Mouse (Mus musculus): ENCODE results near the gene Nup160. TPM values are rescaled to one million over a fixed set of nuclear protein-coding genes. Genes with fewer than 3 reads are reported as not detected.

Nup160 gene
- total RNA-seq, 2 experiments from 2014 or later = 18.2 to 20.7 TPM

DNA sequence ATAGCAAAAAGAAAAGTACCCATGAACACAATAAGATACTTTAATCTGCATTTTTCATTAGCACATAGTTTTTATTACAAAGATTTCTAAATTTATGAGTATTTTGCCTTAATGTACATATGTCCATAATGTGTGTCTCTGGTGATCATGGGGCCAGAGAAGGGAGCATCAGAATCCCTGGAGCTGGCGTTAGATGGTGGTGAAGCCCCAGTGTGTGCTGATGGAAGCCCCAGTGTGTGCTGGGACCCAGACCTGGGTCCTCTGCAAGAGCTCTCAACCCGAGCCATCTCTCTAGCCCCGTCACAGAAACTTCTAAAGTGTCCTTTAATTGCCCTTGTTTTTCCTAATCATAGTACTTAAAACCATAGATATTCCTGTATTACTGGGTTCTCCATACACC is 62.3 kb downstream of the Nup160 start:
- DNase-seq (ENCODE audit: low spot score in 2 of 2) = no peak
- intact Hi-C loops (cut with DNase I) = no loop called here

DNA sequence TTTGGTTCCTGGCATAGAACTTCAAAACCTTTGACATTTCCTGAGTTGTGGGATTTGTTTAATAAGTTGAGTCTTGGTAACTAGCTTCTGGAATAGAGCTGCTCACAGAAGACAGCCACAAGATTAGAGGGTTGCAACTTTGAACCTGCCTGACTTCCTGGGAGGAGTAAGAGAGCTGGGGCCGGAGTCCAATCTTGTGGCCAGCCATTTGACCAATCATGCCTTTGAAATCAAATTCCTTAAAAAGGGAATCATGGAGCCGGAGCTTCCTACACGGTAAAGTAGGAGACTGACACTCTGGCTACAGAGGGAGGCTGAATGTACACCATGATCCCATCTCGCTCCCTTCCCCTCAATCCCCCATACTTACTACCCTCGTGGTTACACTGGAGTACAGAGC is 62.9 kb downstream of the Nup160 start:
- intact Hi-C loops (cut with DNase I) = no loop called here
- no peak for DNase-seq (ENCODE audit: low spot score in 2 of 2)

DNA sequence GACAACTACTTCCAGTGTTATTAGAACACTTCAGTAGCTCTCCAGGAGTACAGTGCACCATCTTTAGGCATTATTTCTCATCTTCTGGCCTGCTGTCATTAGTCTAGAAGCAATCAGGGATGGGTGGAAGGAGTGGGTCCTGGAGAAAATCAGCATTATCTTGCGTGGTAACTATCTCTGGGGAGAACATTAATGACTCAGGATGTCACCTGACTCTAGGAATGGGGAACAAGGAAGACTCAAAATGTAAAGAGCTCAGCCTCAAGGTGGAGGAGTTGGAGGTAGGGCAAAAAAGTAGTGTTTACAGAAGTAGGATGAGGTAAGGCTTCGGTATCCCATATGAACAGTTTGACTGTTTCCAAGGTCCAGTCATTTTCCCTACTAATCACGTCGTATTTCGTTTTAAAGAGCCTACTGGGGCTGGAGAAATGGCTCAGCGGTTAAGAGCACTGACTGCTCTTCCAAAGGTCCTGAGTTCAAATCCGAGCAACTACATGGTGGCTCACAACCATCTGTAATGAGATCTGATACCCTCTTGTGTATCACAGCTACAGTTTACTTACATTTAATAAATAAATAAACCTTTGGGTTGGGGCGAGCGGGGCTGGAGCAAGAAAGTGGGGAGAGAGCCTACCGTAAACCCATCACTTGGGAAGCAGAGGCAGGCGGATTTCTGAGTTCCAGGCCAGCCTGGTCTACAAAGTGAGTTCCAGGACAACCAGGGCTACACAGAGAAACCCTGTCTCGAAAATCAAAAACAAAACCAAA is 67.5 kb downstream of the Nup160 start:
- DNase-seq (ENCODE audit: low spot score in 2 of 2) = no peak
- intact Hi-C loops (cut with DNase I) = no loop called here

DNA sequence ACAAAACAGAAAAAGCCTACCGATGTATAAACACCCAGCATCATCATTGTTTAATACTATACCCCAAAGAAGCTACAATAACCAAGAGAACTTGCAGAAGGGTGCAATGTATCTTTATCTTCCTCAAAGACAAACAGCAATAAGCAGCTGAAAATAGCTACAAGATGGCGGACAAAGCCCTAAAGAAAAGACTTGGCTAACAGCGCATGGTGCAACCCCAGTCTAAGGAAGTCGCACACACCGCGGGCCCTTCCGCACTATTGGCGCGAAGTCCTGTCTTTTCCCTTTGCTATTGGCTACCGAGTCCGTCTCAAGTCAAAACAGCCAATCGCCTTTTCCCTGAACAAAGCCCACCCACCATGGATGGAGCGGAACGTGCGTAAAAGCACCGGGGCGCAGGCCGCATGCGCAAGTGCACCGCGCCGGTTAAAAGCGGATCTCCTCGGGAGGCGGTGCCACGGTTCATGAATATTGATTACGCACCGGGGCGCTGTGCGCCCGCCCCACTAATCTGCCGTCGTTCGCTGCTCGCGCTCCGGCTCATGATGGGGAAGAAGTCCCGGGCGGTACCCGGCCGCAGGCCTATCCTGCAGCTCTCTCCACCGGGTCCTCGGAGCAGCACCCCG is 68.2 kb downstream of the Nup160 start, which contains the start of gene Fnbp4:
TSS of gene Fnbp4 (plus strand) at position 318 of the 626 bp plus-strand sequence.
- peak; percentile 98 to 100 for DNase-seq (ENCODE audit: low spot score in 2 of 2)
- intact Hi-C loops (cut with DNase I) = no loop called here

DNA sequence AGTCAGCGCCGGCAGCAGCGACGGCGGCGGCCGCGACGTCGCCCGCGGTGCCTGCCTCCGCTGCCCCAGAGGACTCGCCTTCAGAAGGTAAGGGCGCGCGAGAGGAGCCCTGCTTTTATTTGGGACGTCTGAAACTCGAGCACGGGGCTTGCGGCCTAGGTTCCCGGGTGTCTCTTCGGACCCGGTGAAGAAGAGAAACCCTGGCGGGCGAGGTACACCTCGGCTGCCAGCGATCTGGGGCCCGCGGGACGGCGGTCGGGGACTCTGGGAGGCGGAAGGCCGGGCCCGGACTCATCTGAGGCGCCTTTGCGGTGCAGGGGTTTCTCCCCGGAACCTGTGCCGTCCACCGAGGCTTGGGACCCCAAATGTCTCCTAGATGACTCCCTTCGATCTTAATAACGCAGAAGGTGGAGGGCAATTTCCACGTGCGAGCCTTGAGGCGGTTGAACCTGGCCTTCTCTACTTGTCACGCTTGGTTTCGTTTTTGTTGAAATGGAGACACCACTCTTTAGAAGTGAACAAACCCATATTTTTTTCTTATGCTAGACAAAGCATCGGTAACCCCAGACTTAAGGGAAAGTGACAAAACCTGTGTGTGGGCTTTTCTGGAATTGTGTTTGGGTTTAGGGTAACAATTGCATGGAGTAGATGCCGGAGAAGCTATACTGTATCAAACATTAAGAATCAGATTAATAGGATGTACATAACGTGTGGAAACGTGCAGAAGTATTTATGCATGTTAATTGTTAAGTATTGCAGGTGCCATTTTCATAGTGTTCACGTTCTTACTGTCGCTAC is 68.9 kb downstream of the Nup160 start:
- intact Hi-C loops (cut with DNase I) = no loop called here
- DNase-seq (ENCODE audit: low spot score in 2 of 2) = no peak

DNA sequence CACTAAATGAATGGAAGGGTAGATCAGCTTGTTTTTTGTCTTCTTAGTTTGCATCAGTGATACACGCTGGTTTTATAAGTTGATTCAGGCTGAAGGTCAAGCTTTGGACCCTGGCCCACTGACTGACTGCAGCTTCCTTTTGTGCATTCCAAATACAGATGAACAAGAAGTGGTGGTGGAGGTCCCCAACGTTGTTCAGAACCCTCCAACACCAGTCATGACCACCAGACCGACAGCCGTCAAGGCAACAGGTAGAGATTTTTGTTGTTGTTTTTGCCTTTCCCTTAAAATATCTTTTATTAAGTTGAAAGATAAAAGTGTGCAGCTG is 69.5 kb downstream of the Nup160 start:
- DNase-seq (ENCODE audit: low spot score in 2 of 2) = no peak
- intact Hi-C loops (cut with DNase I) = no loop called here

DNA sequence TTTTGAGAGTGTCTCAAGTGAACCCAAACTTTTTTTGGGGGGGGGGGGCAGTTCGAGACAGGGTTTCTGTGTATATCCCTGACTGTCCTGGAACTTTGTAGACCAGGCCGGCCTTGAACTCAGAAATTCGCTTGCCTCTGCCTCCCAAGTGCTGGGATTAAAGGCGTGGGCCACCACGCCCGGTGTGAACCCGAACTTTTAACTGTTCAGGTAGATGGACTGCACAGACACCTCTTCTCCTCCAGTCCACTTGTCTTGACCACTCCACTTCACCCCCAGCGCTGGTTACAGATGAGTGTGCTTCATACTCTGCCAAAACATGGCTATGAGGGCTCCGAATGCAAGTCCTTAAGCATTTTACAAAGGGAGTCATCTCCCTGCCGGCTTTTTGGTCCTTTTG is 70.1 kb downstream of the Nup160 start:
- intact Hi-C loops (cut with DNase I) = no loop called here
- DNase-seq (ENCODE audit: low spot score in 2 of 2) = no peak

DNA sequence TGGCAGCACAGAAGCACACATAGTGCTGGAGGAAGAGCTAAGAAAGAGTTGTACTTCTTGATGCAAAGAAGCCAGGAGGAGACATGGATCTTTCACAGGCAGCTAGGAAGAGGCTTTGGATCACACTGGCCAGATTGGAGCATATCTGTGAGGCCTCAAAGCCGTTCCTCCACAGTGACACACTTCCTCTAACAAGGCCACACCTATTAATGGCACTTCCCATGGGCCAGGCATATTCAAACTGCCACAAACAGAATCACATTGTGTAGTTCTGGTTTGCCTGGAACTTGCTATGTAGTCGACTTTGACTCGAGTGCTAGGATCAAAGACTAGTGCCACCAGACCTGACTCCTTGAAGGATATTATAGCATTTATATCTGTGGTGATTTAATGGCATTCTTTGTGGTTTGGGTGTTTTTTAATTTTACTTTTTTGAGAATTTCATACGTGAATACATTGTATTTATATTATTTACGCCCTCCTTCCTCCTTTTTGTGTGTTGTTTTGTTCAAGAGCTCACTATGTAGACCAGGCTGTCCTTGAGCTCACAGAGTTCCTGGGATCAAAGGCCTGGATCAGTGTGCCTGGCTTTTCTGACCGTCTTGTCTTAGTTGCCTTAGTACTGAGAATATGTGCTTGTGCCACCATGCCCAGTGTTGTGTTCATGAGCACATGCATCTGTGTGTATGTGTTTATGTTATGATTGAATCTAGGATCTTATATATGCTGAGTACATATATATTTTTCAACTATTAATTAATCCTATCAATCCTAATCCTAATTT is 72.9 kb downstream of the Nup160 start:
- intact Hi-C loops (cut with DNase I) = no loop called here
- no peak for DNase-seq (ENCODE audit: low spot score in 2 of 2)

DNA sequence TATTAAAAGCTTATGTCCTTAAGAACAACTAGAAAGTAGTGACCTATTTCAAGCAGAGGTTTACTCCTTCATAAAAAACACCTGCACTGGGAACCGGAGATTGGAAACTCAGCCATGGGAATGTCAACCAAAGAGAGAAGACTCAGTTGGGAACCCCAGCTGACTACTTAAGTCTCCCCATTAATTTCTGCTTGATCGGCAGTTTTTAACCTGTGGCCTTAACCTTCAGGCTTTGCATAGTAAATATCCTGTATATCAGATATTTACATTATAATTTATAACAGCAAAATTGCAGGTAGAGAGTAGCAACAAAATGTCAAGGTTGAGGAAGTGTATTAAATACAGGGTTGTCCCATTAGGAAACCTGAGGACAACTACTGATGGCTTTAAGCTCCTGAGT is 76.5 kb downstream of the Nup160 start:
- no peak for DNase-seq (ENCODE audit: low spot score in 2 of 2)
- intact Hi-C loops (cut with DNase I) = no loop called here

DNA sequence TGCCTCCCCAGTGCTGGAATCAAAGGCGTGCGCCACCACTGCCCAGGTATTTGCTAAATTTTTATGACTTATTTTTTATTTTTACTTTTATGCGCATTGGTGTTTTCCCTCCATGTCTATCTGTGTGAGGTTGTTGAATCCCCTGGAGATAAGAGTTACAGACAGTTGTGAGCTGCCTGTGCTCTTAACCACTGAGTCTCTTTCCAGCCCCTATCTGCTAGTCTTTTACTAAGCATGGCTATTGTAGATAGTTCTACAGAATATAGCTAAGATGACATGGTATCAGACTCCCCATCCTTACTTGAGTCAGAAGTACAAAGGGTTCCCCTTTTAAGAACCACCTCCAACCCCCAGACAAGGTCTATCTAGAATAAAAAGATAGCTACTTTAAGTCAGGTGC is 77.2 kb downstream of the Nup160 start:
- DNase-seq (ENCODE audit: low spot score in 2 of 2) = no peak
- intact Hi-C loops (cut with DNase I) = no loop called here

DNA sequence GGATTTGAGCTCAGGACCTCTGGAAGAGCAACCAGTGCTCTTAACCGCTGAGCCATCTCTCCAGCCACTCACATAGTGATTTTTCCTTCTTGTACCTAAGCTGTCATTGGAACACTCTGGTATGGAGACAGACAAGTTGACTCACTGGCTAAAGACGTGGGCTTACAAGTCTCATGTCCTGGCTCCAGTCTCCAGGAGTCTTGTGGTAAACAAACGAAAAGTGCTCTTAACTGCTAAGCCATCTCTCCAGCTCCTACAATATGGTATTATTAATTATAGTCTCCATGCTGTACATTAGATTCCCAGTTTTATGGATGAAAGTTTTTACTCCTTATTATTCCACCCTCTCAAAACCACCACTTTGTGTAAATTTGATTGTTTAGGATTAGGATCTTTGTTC is 88.1 kb downstream of the Nup160 start:
- intact Hi-C loops (cut with DNase I) = loop anchor here (5.0 kb wide), 1 partner anchor 63 kb away; no protein-coding TSS in a partner anchor
- no peak for DNase-seq (ENCODE audit: low spot score in 2 of 2)

DNA sequence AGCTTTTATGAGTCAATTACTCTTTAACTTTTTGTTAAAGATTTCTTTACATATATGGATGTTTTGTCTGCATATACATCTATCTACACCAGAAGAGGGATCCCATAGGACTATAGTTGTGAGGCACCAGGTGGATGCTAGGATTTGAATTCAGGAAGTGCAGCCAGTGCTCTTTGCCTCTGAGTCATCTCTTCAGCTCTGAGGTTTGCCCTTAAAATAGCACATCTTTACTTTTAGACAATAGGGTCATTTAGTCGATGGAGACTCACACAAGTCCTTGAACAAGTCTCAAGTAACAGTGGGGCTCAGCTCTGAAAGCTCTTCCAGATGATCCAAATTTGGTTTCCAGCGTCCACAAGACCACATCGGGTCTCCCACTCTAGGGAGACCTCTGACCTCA is 104.3 kb downstream of the Nup160 start:
- intact Hi-C loops (cut with DNase I) = loop anchor here (5.0 kb wide), 1 partner anchor 61 kb away; no protein-coding TSS in a partner anchor
- no peak for DNase-seq (ENCODE audit: low spot score in 2 of 2)

DNA sequence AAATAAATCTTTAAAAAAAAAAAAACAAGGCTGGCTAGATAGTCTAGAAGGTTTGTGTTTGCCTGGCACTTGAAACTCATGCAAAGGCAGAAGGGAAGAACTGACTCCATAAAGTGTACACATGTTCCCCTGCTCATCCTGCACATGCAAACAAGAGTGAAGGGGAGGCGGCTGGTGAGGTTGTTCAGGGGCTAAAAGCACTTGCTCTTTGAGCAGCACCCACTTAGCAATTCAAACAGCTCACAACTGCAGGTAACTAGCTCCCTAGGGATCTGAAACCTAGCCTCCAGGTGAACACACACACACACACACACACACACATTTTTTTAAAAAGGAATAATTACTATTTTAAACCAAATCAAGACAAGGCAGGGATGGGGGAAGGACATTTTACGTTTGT is 104.9 kb downstream of the Nup160 start:
- intact Hi-C loops (cut with DNase I) = loop anchor here (5.0 kb wide), 1 partner anchor 60 kb away; no protein-coding TSS in a partner anchor
- DNase-seq (ENCODE audit: low spot score in 2 of 2) = no peak

DNA sequence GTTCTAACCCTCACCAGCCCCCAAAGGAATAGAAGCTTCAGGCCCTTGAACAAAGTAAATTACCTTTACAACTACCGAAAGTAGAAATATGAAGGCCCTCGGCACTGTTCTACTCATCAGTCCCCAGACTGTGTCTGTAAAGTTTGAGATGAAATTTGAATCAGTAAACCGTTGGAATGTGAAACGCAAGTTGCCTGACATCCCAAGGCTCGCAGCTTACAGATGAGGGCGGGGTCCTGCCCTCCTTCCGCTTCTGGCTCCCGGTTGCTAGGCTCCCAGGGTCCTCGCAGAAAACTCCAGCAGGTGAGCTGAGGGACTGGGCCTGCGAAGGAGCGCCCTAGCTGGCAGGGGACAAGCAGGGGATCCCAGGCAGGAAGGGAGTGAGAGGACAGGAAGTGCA is 105.4 kb downstream of the Nup160 start, which contains the start of gene Agbl2:
TSS of gene Agbl2 (plus strand) at position 270 of the 400 bp plus-strand sequence.
- no peak for DNase-seq (ENCODE audit: low spot score in 2 of 2)
- intact Hi-C loops (cut with DNase I) = loop anchor here (5.0 kb wide), 1 partner anchor 60 kb away; no protein-coding TSS in a partner anchor

DNA sequence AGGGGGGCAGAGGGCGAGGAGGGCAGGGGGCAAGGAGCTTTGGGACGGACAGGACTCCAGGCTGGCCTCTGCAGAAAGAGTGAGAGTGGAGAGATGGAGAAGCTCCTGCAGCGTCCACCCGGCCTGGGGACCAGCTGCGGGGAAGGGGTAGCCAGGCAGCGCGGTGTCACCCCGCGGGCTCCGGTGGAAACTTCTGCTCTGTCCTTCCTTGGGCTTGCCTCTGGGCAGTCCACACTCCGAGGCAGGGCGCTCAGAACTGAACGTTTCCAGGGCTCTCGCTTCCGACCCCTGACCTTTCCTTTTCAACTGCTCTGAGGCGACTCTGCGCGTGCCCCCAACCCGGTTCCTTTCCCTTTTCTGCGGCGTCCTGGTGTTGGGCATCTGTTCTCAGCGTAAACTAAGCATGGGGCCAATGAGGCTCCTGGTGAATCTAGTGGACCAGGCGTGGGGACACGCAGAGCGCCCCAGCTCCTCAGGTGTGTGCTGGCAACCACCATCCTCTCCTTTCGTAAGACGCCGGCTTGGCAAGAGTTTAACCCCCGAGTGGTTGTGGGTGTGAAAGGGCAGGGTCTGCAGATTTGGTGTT is 106.0 kb downstream of the Nup160 start:
- intact Hi-C loops (cut with DNase I) = loop anchor here (5.0 kb wide), 1 partner anchor 59 kb away; no protein-coding TSS in a partner anchor
- no peak for DNase-seq (ENCODE audit: low spot score in 2 of 2)

Measured in left cerebral cortex, postnatal 25 days (tissue).